In the genomic region with DNA sequence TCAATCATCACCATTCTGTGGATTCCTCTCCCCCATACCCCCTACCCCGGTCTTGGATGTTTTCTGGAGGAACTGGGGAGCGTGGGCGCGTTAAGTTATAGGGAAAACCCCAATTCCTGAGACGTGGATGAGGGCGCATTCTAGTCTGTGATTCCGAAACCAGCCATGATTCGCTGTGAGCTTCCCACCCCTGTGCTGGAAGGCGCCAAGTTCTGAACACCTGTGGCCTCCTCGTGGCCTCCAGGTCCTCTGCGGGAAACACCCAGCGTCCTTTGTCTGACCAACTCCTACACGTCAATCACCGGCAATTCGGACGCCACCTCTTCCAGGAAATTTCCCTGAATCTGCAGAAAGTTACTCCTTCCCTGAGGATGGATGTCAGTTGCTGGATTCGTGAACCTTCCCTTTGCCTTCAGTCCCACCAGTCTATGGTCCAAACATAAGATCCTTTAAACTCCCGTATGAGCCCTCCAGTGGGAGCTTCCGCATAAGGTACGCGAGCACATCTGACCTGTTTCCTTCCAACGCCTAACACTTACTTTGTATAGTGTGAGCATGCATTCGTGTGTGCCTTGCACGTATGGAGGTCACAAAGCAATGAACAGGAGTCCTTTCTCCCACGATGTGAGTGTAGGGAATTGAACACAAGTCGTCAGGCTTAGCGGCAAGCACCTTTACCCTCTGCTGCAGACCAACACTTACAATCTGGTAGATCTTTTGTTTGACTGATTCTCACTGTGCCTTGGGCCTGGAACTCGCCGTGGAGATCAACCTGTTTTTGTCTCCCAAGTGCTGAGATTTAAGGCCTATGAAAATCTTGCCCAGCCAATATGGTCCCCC, we compare ENCODE assay signal across 8 mouse cellular contexts. TPM values are rescaled to one million over a fixed set of nuclear protein-coding genes. Genes with fewer than 3 reads are reported as not detected.
A peak's percentile ranks its signal among the peaks of the same experiment; 100 is the strongest.
DNase-seq lines count a peak whose midpoint lies in the region; ATAC-seq lines count a peak whose summit lies in the region.

No protein-coding gene starts in this region.

- no peak for DNase-seq in lung, adult 18-20 months
- DNase-seq in liver, embryonic 11.5 days (ENCODE audit: low spot score), result no peak
- DNase-seq in thymus, adult 18-20 months, result no peak
- DNase-seq in frontal cortex, postnatal 25 days (ENCODE audit: low spot score in 2 of 2), result no peak
- DNase-seq in urinary bladder, postnatal 4 days (ENCODE audit: low spot score in 2 of 2), result no peak

- peaks cover 20% of the 10 kb centered on the region for H3K4me1 ChIP-seq in lung, embryonic 16.5 days (replicated peaks; ENCODE audit: control insufficient read depth, insufficient read depth, low read length)
- peaks cover 53% of the 10 kb centered on the region for H3K4me1 ChIP-seq in erythroblast, embryonic 14.5 days (ENCODE audit: control insufficient read depth)
- H3K4me1 ChIP-seq in liver, embryonic 11.5 days (replicated peaks; ENCODE audit: control insufficient read depth, insufficient read depth, low read length), result peaks cover 25% of the 10 kb centered on the region
- H3K4me1 ChIP-seq in stomach, embryonic 14.5 days (ENCODE audit: control insufficient read depth, insufficient read depth, low read length), result peaks cover 24% of the 10 kb centered on the region

- H3K36me3 ChIP-seq in lung, embryonic 16.5 days (ENCODE audit: control insufficient read depth, insufficient read depth, low read length), result peaks cover 14% of the 10 kb centered on the region
- peaks cover 37% of the 10 kb centered on the region for H3K36me3 ChIP-seq in erythroblast, embryonic 14.5 days (ENCODE audit: control insufficient read depth)
- H3K36me3 ChIP-seq in liver, embryonic 11.5 days (ENCODE audit: control insufficient read depth, insufficient read depth, low read length), result peaks cover 20% of the 10 kb centered on the region
- H3K36me3 ChIP-seq in stomach, embryonic 14.5 days (ENCODE audit: control insufficient read depth, insufficient read depth, low read length), result peaks cover 24% of the 10 kb centered on the region

- peak; percentile 11 for ATAC-seq in lung, embryonic 16.5 days (ENCODE audit: low read depth)
- peak; percentile 18; the same call in 1 of the 2 replicates for ATAC-seq in liver, embryonic 11.5 days (replicated peaks; ENCODE audit: low FRiP score)
- ATAC-seq in stomach, embryonic 14.5 days (ENCODE audit: insufficient number of reproducible peaks, insufficient read depth, low FRiP score, low read depth), result peak; percentile 8; the same call in 1 of the 2 replicates

- WGBS in lung, embryonic 16.5 days, result under 1% methylated on average over 29 of the region's 29 CpGs
- WGBS in liver, embryonic 11.5 days, result under 1% methylated on average over 29 of the region's 29 CpGs
- WGBS in stomach, embryonic 14.5 days, result under 1% methylated on average over 29 of the region's 29 CpGs

- no peaks in the 10 kb centered on the region for H3K27me3 ChIP-seq in lung, embryonic 16.5 days (ENCODE audit: control insufficient read depth, insufficient read depth, low read depth, low read length)
- no peaks in the 10 kb centered on the region for H3K27me3 ChIP-seq in erythroblast, embryonic 14.5 days (ENCODE audit: control insufficient read depth)
- H3K27me3 ChIP-seq in liver, embryonic 11.5 days (replicated peaks; ENCODE audit: control insufficient read depth, insufficient read depth, low read length), result no peaks in the 10 kb centered on the region
- no peaks in the 10 kb centered on the region for H3K27me3 ChIP-seq in stomach, embryonic 14.5 days (ENCODE audit: control insufficient read depth, insufficient read depth, low read length)

- no peaks in the 10 kb centered on the region for H3K9me3 ChIP-seq in lung, embryonic 16.5 days (ENCODE audit: control insufficient read depth, low read length)
- no peaks in the 10 kb centered on the region for H3K9me3 ChIP-seq in erythroblast, embryonic 14.5 days (ENCODE audit: control insufficient read depth, low read length)
- no peaks in the 10 kb centered on the region for H3K9me3 ChIP-seq in liver, embryonic 11.5 days (ENCODE audit: control insufficient read depth, low read length)
- no peaks in the 10 kb centered on the region for H3K9me3 ChIP-seq in stomach, embryonic 14.5 days (ENCODE audit: control insufficient read depth, low read depth, low read length)

- peak overlapping the region; percentile 95 for H3K4me3 ChIP-seq in lung, embryonic 16.5 days (ENCODE audit: low read length)
- H3K4me3 ChIP-seq in erythroblast, embryonic 14.5 days (replicated peaks), result peak overlapping the region; percentile 87
- H3K4me3 ChIP-seq in liver, embryonic 11.5 days (ENCODE audit: low read depth, low read length), result peak overlapping the region; percentile 97
- peak overlapping the region; percentile 66 for H3K4me3 ChIP-seq in stomach, embryonic 14.5 days (ENCODE audit: low read depth, low read length)

- peak overlapping the region; percentile 91 for H3K27ac ChIP-seq in lung, embryonic 16.5 days (ENCODE audit: low read length)
- H3K27ac ChIP-seq in liver, embryonic 11.5 days (ENCODE audit: low read depth, low read length), result peak overlapping the region; percentile 77
- peak overlapping the region; percentile 94 for H3K27ac ChIP-seq in stomach, embryonic 14.5 days (ENCODE audit: low read length)

- H3K9ac ChIP-seq in lung, embryonic 16.5 days (ENCODE audit: low read length), result peak overlapping the region; percentile 77
- peak overlapping the region; percentile 74 for H3K9ac ChIP-seq in liver, embryonic 11.5 days (ENCODE audit: low read depth, low read length)
- peak overlapping the region; percentile 75 for H3K9ac ChIP-seq in stomach, embryonic 14.5 days (replicated peaks; ENCODE audit: low read depth, low read length)

- H3K4me2 ChIP-seq in lung, embryonic 16.5 days (ENCODE audit: low read depth, low read length), result peak overlapping the region; percentile 52
- peak overlapping the region; percentile 75 for H3K4me2 ChIP-seq in liver, embryonic 11.5 days
- peak overlapping the region; percentile 65 for H3K4me2 ChIP-seq in stomach, embryonic 14.5 days (replicated peaks; ENCODE audit: low read depth, low read length)

RNA-seq across cellular contexts. Expression of a gene that starts 0.7 kb away (rescaled TPM):
- polyA plus RNA-seq in lung, embryonic 16.5 days (2015; fragmentation: Nextera tagmentation; extraction: Ambion mirVana), result 413 and 457 TPM in 2 replicates
- polyA plus RNA-seq in erythroblast, embryonic 14.5 days (2012), result 4.3 and 4.9 TPM in 2 replicates
- 175 and 186 TPM in 2 replicates for polyA plus RNA-seq in liver, embryonic 11.5 days (2014; fragmentation: Nextera tagmentation; extraction: Ambion mirVana)
- 165 and 186 TPM in 2 replicates for polyA plus RNA-seq in stomach, embryonic 14.5 days (2014; fragmentation: Nextera tagmentation; extraction: Ambion mirVana)

RNA-seq across cellular contexts. Expression of a gene that starts 10.3 kb away (rescaled TPM):
- polyA plus RNA-seq in lung, embryonic 16.5 days (2015; fragmentation: Nextera tagmentation; extraction: Ambion mirVana), result 96.5 and 108 TPM in 2 replicates
- polyA plus RNA-seq in erythroblast, embryonic 14.5 days (2012), result 10.4 and 10.6 TPM in 2 replicates
- 76.2 and 88.4 TPM in 2 replicates for polyA plus RNA-seq in liver, embryonic 11.5 days (2014; fragmentation: Nextera tagmentation; extraction: Ambion mirVana)
- 89.2 and 96.0 TPM in 2 replicates for polyA plus RNA-seq in stomach, embryonic 14.5 days (2014; fragmentation: Nextera tagmentation; extraction: Ambion mirVana)

RNA-seq across cellular contexts. Expression of a gene that starts 11.4 kb away (rescaled TPM):
- 62.0 and 64.5 TPM in 2 replicates for polyA plus RNA-seq in lung, embryonic 16.5 days (2015; fragmentation: Nextera tagmentation; extraction: Ambion mirVana)
- polyA plus RNA-seq in erythroblast, embryonic 14.5 days (2012), result 6.1 and 6.4 TPM in 2 replicates
- polyA plus RNA-seq in liver, embryonic 11.5 days (2014; fragmentation: Nextera tagmentation; extraction: Ambion mirVana), result 39.6 and 41.1 TPM in 2 replicates
- polyA plus RNA-seq in stomach, embryonic 14.5 days (2014; fragmentation: Nextera tagmentation; extraction: Ambion mirVana), result 60.6 and 62.9 TPM in 2 replicates

RNA-seq across cellular contexts. Expression of a gene that starts 12.4 kb away (rescaled TPM):
- polyA plus RNA-seq in lung, embryonic 16.5 days (2015; fragmentation: Nextera tagmentation; extraction: Ambion mirVana), result 17.1 and 17.5 TPM in 2 replicates
- 0.05 and 0.07 TPM in 2 replicates for polyA plus RNA-seq in erythroblast, embryonic 14.5 days (2012)
- 8.2 and 8.5 TPM in 2 replicates for polyA plus RNA-seq in liver, embryonic 11.5 days (2014; fragmentation: Nextera tagmentation; extraction: Ambion mirVana)
- polyA plus RNA-seq in stomach, embryonic 14.5 days (2014; fragmentation: Nextera tagmentation; extraction: Ambion mirVana), result 24.7 and 25.0 TPM in 2 replicates

RNA-seq across cellular contexts. Expression of a gene that starts 29.1 kb away (rescaled TPM):
- polyA plus RNA-seq in lung, embryonic 16.5 days (2015; fragmentation: Nextera tagmentation; extraction: Ambion mirVana), result 28.9 and 30.7 TPM in 2 replicates
- 29.6 and 31.0 TPM in 2 replicates for polyA plus RNA-seq in erythroblast, embryonic 14.5 days (2012)
- polyA plus RNA-seq in liver, embryonic 11.5 days (2014; fragmentation: Nextera tagmentation; extraction: Ambion mirVana), result 37.5 and 40.1 TPM in 2 replicates
- polyA plus RNA-seq in stomach, embryonic 14.5 days (2014; fragmentation: Nextera tagmentation; extraction: Ambion mirVana), result 48.9 and 49.8 TPM in 2 replicates

Comparison
In these comparisons a context has a peak if more than half of its experiments do, and no peak if none do; other contexts are left out.
1. RNA of a gene that starts 0.7 kb away (polyA plus RNA-seq): 413 to 457 TPM in lung, embryonic 16.5 days, 165 to 186 TPM in stomach, embryonic 14.5 days and 175 to 186 TPM in liver, embryonic 11.5 days; 4.3 to 4.9 TPM in erythroblast, embryonic 14.5 days; every median in the first group is over 10 times any median in the second.
2. Peak in every context shown above with its lines, with median percentiles within 50 percentile points of each other: ATAC-seq, H3K27ac ChIP-seq, H3K4me2 ChIP-seq, H3K4me3 ChIP-seq and H3K9ac ChIP-seq.